Mouse (Mus musculus) stomach, embryonic 14.5 days (tissue): ENCODE data around the gene Dnah2. TPM values are rescaled to one million over a fixed set of nuclear protein-coding genes. Genes with fewer than 3 reads are reported as not detected.

ENCODE experiments used
- ATAC-seq: fragments of 200-750 bp; cut with Nextera tagmentation; 2 replicates; pipeline ENCODE4 v1.8.0; 2017; ENCODE audit warnings: low read depth, moderate TSS enrichment; ENCODE audit not compliant: insufficient number of reproducible peaks, insufficient read depth, low FRiP score
- H3K27ac ChIP-seq: fragments of 300-500 bp; sonication (generic); 2 replicates; pipeline ENCODE4 v1.5.1; 2014; ENCODE audit warnings: mild to moderate bottlenecking, low read length, moderate library complexity, mixed read lengths
- H3K27me3 ChIP-seq: fragments of 300-500 bp; sonication (generic); 2 replicates; pipeline ENCODE4 v1.6.1; 2014; ENCODE audit warnings: low read length, control low read depth, mixed read lengths; ENCODE audit not compliant: control insufficient read depth, insufficient read depth
- H3K36me3 ChIP-seq: fragments of 300-500 bp; sonication (generic); 2 replicates; pipeline ENCODE4 v1.6.1; 2014; ENCODE audit warnings: mild to moderate bottlenecking, control low read depth, low read length, moderate library complexity, mixed read lengths; ENCODE audit not compliant: control insufficient read depth, insufficient read depth
- H3K4me1 ChIP-seq: fragments of 300-500 bp; sonication (generic); 2 replicates; pipeline ENCODE4 v1.6.1; 2014; ENCODE audit warnings: low read length, control low read depth, mixed read lengths; ENCODE audit not compliant: control insufficient read depth, insufficient read depth
- H3K4me2 ChIP-seq: fragments of 300-500 bp; sonication (generic); replicated peaks from 2 replicates; pipeline ENCODE4 v1.6.1; 2014; ENCODE audit warnings: low read depth, low read length, control low read depth
- H3K4me3 ChIP-seq: fragments of 300-500 bp; sonication (generic); 2 replicates; pipeline ENCODE4 v1.5.1; 2014; ENCODE audit warnings: low read depth, low read length, control low read depth
- H3K9ac ChIP-seq: fragments of 300-500 bp; sonication (generic); replicated peaks from 2 replicates; pipeline ENCODE4 v1.6.1; 2014; ENCODE audit warnings: low read depth, mild to moderate bottlenecking, control low read depth, low read length, moderate library complexity, mixed read lengths
- H3K9me3 ChIP-seq: fragments of 300-500 bp; sonication (generic); 2 replicates; pipeline ENCODE4 v1.6.1; 2016; ENCODE audit warnings: low read depth, low read length, control low read depth; ENCODE audit not compliant: control insufficient read depth
- WGBS: fragments of 180-500 bp; shearing (Covaris S2); extraction: QIAGEN DNeasy Blood & Tissue Kit; methylation state at CpG from one replicate; pipeline ENCODE4 v1.1.7; 2014; 5-methylcytosine and 5-hydroxymethylcytosine counted together
- polyA plus RNA-seq: library from polyadenylated mRNA; unstranded; fragments of >200 nt; fragmentation: Nextera tagmentation; extraction: Ambion mirVana; gene quantifications from 2 replicates; pipeline ENCODE4 v1.2.1, GENCODE M21; 2014

Dnah2 gene
- polyA plus RNA-seq, 1 experiment from 2014 or later: 1.4 TPM

GRCm38 (mm10) chr11:69516661-69517060 lies 32.2 kb downstream of the Dnah2 start:
- no peak overlapping the region for H3K27ac ChIP-seq
- no peaks in the 10 kb centered on the region for H3K9me3 ChIP-seq
- H3K9ac ChIP-seq: no peak overlapping the region
- 60% methylated on average over 3 of the region's 3 CpGs for WGBS
- no peaks in the 10 kb centered on the region for H3K36me3 ChIP-seq
- H3K4me3 ChIP-seq: no peak overlapping the region
- no peak for ATAC-seq
- H3K4me2 ChIP-seq: no peak overlapping the region
- H3K4me1 ChIP-seq: no peaks in the 10 kb centered on the region
- no peaks in the 10 kb centered on the region for H3K27me3 ChIP-seq

DNA sequence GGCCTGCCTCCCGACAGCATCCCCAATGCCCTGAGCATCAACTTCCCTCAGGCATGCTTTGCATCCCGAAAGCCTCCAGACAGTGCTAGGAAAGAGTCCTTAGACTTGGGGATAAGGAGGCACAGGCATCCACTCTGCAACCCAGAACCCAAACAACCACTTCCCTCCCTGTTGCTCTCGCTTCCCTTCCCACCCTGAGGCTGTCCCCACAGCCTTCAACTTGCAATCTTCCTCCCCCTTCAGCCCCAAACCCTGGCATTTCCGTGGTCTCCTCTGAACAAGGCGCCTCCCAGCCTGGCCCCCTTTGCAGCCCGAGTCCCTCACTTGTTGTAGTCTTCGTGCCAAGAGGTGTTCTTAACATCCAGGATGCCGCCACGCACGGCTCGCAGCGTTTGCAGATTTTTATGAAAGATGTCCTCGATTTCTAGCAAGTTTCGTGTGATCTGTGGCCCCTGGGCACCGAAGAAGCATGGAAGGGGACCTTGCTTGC lies 32.7 kb downstream of the Dnah2 start:
- Histone ChIP-seq H3K4me3 (no peak overlapping the region), H3K9ac (no peak overlapping the region), H3K4me2 (no peak overlapping the region), H3K9me3 (no peaks in the 10 kb centered on the region), H3K36me3 (no peaks in the 10 kb centered on the region), H3K4me1 (no peaks in the 10 kb centered on the region), H3K27ac (no peak overlapping the region), H3K27me3 (no peaks in the 10 kb centered on the region)
- ATAC-seq: no peak
- WGBS: 62% methylated on average over 15 of the region's 15 CpGs

DNA sequence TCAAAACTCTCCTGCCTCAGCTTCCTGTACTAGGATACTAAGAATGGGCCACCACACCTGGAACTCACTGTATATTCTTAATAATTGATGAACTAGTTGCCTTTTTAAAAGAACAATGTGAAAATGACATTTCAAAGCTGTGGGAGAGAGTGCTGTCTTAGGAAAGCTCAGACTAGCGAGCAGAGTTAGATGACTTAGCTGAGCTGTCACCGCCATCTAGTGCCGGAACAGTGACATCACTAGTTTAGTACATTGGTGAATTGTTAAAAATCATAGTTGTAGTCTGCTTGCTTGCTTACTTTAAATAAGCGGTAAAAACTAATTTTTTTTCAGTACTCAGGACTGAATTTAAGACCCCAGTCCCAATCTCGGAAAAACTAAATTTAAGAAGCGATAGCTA lies 35.1 kb downstream of the Dnah2 start:
- WGBS: 13% methylated on average over 6 of the region's 6 CpGs
- Histone ChIP-seq H3K36me3 (no peaks in the 10 kb centered on the region), H3K4me2 (no peak overlapping the region), H3K9me3 (no peaks in the 10 kb centered on the region), H3K4me3 (no peak overlapping the region), H3K9ac (no peak overlapping the region), H3K4me1 (no peaks in the 10 kb centered on the region), H3K27me3 (no peaks in the 10 kb centered on the region), H3K27ac (no peak overlapping the region)
- ATAC-seq: no peak

DNA sequence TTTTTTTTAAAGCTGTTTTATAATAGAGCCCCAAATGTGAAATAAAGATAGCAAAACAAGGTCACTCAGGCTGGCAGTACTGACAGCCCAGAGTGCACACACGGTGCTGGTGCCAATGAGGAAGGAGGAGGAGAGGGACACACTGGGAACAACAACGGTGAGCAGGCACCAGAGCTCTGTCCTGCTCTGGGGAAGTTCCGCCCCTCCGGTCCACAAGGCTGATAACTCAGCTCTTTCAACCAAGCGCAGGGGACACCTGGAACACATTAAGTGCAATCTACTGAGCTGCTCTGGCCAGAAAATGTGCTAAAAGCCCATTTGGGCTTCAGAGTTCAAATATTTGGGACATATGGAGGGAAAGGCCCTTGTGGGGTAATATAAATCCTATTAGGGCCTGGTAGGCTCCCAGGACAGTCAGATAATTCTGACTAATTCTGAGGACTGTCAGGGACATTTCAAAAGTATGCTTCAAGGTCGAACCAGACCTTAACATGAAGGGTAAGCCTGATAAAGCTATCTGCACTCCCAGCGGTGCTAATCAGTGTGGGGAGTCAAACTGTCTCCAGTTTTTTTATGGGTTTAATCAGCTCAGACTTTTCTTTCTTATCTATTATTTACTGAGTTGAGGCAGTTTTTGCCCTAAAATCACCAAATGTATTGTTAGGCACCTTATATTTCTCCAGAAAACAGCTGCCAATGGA lies 38.0 kb downstream of the Dnah2 start:
- Histone ChIP-seq H3K4me1 (no peaks in the 10 kb centered on the region), H3K9ac (no peak overlapping the region), H3K27me3 (no peaks in the 10 kb centered on the region), H3K4me2 (no peak overlapping the region), H3K9me3 (no peaks in the 10 kb centered on the region), H3K36me3 (no peaks in the 10 kb centered on the region), H3K4me3 (no peak overlapping the region), H3K27ac (no peak overlapping the region; the same call in 1 of the 2 replicates)
- ATAC-seq: no peak
- WGBS: 26% methylated on average over 7 of the region's 7 CpGs

DNA sequence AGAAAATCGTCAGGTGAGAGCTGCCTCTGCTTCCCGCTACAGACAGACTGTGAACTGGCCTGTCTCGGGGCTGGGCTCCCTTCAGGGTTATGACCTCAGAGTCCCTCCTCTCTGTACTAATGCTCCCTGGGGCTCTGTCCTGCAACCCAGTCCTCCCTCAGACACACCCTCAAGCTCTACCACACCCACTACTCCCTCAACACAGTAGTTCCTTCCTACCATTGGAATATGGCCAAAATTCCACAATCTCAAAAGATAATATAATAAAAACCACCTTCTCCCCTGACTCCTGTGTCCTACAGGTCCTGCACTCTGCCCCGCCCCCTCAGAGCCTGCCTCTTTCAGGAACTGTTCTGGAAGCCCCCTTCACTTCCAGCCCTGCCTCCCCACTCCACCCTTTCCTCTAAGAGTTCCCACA lies 45.0 kb downstream of the Dnah2 start:
- H3K9me3 ChIP-seq: no peaks in the 10 kb centered on the region
- H3K4me2 ChIP-seq: no peak overlapping the region
- 36% methylated on average over 4 of the region's 4 CpGs for WGBS
- ATAC-seq: peak; percentile 46; the same call in 1 of the 2 replicates
- H3K27ac ChIP-seq: no peak overlapping the region
- no peak overlapping the region for H3K9ac ChIP-seq
- no peak overlapping the region for H3K4me3 ChIP-seq
- peaks cover 19% of the 10 kb centered on the region for H3K4me1 ChIP-seq
- no peaks in the 10 kb centered on the region for H3K27me3 ChIP-seq
- no peaks in the 10 kb centered on the region for H3K36me3 ChIP-seq

DNA sequence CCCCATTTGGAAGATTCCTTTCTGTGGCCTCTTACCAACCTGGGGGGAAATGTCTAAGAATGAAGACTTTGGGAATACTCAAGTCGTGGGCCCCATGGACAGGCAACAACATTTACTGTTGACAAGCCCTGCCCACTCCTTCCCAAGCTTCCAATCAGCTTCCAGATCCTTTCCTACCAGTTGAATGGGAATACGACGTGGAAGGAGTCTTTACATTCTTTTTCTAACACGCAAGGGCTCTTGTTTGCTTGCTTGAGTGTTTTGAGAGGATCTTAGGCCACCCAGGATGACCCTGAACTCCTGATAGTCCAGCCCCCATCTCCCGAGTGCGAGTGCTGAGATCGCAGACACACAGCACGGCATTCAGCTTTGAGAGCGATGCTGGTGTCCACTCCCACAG lies 47.4 kb downstream of the Dnah2 start:
- Histone ChIP-seq H3K27ac (no peak overlapping the region), H3K4me1 (peaks cover 19% of the 10 kb centered on the region)

GRCm38 (mm10) chr11:69499140-69499539 lies 49.8 kb downstream of the Dnah2 start:
- H3K9me3 ChIP-seq: no peaks in the 10 kb centered on the region
- no peak for ATAC-seq
- no peak overlapping the region for H3K9ac ChIP-seq
- H3K36me3 ChIP-seq: no peaks in the 10 kb centered on the region
- 91% methylated on average over 11 of the region's 11 CpGs for WGBS
- no peak overlapping the region for H3K27ac ChIP-seq
- H3K4me3 ChIP-seq: no peak overlapping the region
- peaks cover 17% of the 10 kb centered on the region for H3K4me1 ChIP-seq
- no peaks in the 10 kb centered on the region for H3K27me3 ChIP-seq
- H3K4me2 ChIP-seq: no peak overlapping the region

More for the DNA sequence above, 47.4 kb downstream of the Dnah2 start:
- no peak overlapping the region for H3K9ac ChIP-seq
- no peak for ATAC-seq
- H3K9me3 ChIP-seq: no peaks in the 10 kb centered on the region
- no peaks in the 10 kb centered on the region for H3K27me3 ChIP-seq
- H3K4me3 ChIP-seq: no peak overlapping the region
- H3K36me3 ChIP-seq: no peaks in the 10 kb centered on the region
- peak overlapping the region; percentile 22; the same call in 1 of the 2 replicates for H3K4me2 ChIP-seq
- WGBS: 27% methylated on average over 9 of the region's 9 CpGs

DNA sequence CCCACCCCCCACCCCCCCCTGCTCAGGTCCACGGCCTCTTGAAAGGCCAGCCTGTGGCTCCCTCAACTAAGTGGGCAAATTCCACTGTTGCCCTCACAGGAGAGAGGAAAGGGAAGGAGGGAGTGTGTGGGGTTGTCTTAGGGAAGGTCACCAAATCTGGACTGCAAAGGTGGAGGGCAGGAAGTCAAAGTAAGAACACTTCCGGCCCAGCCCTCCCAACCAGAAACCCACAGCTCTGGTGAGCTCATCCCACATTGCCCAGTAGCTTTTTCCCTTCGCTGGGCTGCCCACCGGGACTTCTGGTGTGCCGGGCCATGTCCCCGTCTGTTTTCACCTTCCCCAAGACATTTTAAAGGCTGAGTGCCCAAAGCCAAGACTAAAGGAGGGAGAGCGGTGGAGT lies 57.2 kb downstream of the Dnah2 start:
- Histone ChIP-seq H3K9me3 (no peaks in the 10 kb centered on the region), H3K36me3 (no peaks in the 10 kb centered on the region), H3K4me3 (no peak overlapping the region), H3K9ac (no peak overlapping the region), H3K4me2 (no peak overlapping the region), H3K27ac (no peak overlapping the region), H3K4me1 (no peaks in the 10 kb centered on the region), H3K27me3 (no peaks in the 10 kb centered on the region)
- 78% methylated on average over 7 of the region's 7 CpGs for WGBS
- ATAC-seq: no peak

DNA sequence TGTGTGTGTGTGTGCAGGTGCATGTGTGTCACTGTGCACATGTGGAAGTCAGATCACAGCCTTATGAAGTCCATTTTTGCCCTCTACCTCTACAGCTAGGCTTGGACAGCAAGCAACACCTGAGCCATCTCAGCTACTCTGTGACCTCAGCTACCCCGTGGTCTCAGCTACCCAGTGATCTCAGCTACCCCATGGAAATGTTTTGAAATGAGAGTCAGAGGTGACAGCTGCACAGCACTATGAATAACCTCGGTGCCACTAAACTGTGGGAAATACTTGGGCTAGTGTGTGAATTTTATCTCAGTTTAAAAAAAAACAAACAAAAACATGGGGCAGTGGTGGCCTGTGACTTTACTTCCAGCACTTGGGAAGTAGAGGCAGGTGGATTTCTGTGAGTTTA lies 58.0 kb downstream of the Dnah2 start:
- H3K9me3 ChIP-seq: no peaks in the 10 kb centered on the region

More for the DNA sequence above, 58.0 kb downstream of the Dnah2 start:
- Histone ChIP-seq H3K27ac (no peak overlapping the region), H3K4me1 (no peaks in the 10 kb centered on the region), H3K27me3 (no peaks in the 10 kb centered on the region), H3K4me2 (no peak overlapping the region), H3K36me3 (no peaks in the 10 kb centered on the region), H3K4me3 (no peak overlapping the region), H3K9ac (no peak overlapping the region)
- WGBS: 42% methylated on average over 2 of the region's 2 CpGs
- no peak for ATAC-seq
